ENCODE assay signal across 8 mouse cellular contexts in the genomic region with DNA sequence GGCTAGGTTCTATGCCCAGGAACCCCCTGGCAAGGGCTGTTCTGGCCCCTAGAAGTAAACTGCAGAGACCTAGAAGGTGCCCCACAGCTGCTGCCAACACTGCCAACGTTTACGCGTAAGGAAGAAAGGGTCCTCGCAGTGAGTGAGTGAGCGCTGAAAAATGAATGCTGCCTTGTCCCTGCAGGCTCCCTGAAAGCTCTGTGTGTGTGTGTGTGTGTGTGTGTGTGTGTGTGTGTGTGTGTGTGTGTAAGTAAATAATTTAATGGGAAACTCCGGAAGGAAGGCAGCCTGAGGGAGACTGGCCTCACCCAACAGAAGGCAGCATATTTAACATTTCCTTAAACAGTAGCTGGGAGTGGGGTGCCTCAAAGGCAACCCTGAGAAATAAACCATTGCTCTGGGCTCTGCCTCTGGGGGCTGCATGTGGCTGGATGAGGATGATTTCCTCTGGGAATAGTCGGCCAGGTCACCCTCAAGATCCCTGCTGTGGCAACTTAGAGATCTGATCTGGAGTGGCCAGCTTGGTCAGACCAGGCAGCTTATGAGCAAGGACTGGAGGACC. TPM values are rescaled to one million over a fixed set of nuclear protein-coding genes. Genes with fewer than 3 reads are reported as not detected.
DNase-seq lines count a peak whose midpoint lies in the region; ATAC-seq and TF ChIP-seq lines count a peak whose summit lies in the region.

No protein-coding gene starts in this region.

- no peak for TF ChIP-seq POLR2A in olfactory bulb, adult 2 months (IDR thresholded peaks at IDR 0.05; ENCODE audit: insufficient read depth, low read depth, low read length)

- H3K27me3 ChIP-seq in heart, embryonic 13.5 days (replicated peaks): no peaks in the 10 kb centered on the region
- H3K27me3 ChIP-seq in forebrain, embryonic 14.5 days (replicated peaks; ENCODE audit: control insufficient read depth, insufficient read depth, low read length): no peaks in the 10 kb centered on the region
- H3K27me3 ChIP-seq in limb, embryonic 13.5 days: no peaks in the 10 kb centered on the region

- 57% methylated on average over 7 of the region's 7 CpGs for WGBS in heart, embryonic 13.5 days
- 30% methylated on average over 7 of the region's 7 CpGs for WGBS in forebrain, embryonic 14.5 days
- 54% methylated on average over 7 of the region's 7 CpGs for WGBS in limb, embryonic 13.5 days
- WGBS in olfactory bulb, adult 2 months: 41% methylated on average over 7 of the region's 7 CpGs

- ATAC-seq in heart, embryonic 13.5 days (ENCODE audit: extremely low read depth, insufficient number of reproducible peaks, low FRiP score, low TSS enrichment): no peak
- ATAC-seq in forebrain, embryonic 14.5 days: no peak
- no peak for ATAC-seq in limb, embryonic 13.5 days (ENCODE audit: low FRiP score, low read depth)

- H3K4me1 ChIP-seq in heart, embryonic 13.5 days: peaks cover 30% of the 10 kb centered on the region
- H3K4me1 ChIP-seq in forebrain, embryonic 14.5 days (ENCODE audit: control insufficient read depth, insufficient read depth, low read length): peaks cover 10% of the 10 kb centered on the region
- H3K4me1 ChIP-seq in limb, embryonic 13.5 days: peaks cover 24% of the 10 kb centered on the region
- H3K4me1 ChIP-seq in olfactory bulb, adult 2 months (ENCODE audit: control insufficient read depth, insufficient read depth, low read length): peaks cover 11% of the 10 kb centered on the region

- no peak overlapping the region for H3K4me3 ChIP-seq in heart, embryonic 13.5 days
- H3K4me3 ChIP-seq in forebrain, embryonic 14.5 days (ENCODE audit: low read depth, low read length): no peak overlapping the region
- H3K4me3 ChIP-seq in limb, embryonic 13.5 days: no peak overlapping the region
- H3K4me3 ChIP-seq in olfactory bulb, adult 2 months (ENCODE audit: insufficient read depth, low read depth, low read length): no peak overlapping the region

- peak overlapping the region; percentile 81 for H3K27ac ChIP-seq in heart, embryonic 13.5 days (replicated peaks)
- H3K27ac ChIP-seq in forebrain, embryonic 14.5 days (ENCODE audit: low read depth, low read length): peak overlapping the region; percentile 15; the same call in 1 of the 2 replicates
- peak overlapping the region; percentile 73 for H3K27ac ChIP-seq in limb, embryonic 13.5 days
- 0 out of 2 replicates have a peak overlapping the region, but pooled peaks have one; percentile 38 for H3K27ac ChIP-seq in olfactory bulb, adult 2 months (ENCODE audit: insufficient read depth, low read depth, low read length)

- no peak overlapping the region for H3K4me2 ChIP-seq in heart, embryonic 13.5 days
- no peak overlapping the region for H3K4me2 ChIP-seq in forebrain, embryonic 14.5 days (ENCODE audit: low read length)
- H3K4me2 ChIP-seq in limb, embryonic 13.5 days (replicated peaks): 0 out of 2 replicates have a peak overlapping the region, but pooled peaks have one; percentile 3

- no peaks in the 10 kb centered on the region for H3K36me3 ChIP-seq in heart, embryonic 13.5 days
- no peaks in the 10 kb centered on the region for H3K36me3 ChIP-seq in forebrain, embryonic 14.5 days (ENCODE audit: control insufficient read depth, insufficient read depth, low read length)
- no peaks in the 10 kb centered on the region for H3K36me3 ChIP-seq in limb, embryonic 13.5 days

- no peaks in the 10 kb centered on the region for H3K9me3 ChIP-seq in heart, embryonic 13.5 days
- no peaks in the 10 kb centered on the region for H3K9me3 ChIP-seq in forebrain, embryonic 14.5 days (replicated peaks; ENCODE audit: control insufficient read depth, low read length)
- no peaks in the 10 kb centered on the region for H3K9me3 ChIP-seq in limb, embryonic 13.5 days

- no peak for TF ChIP-seq CTCF in olfactory bulb, adult 2 months (IDR thresholded peaks at IDR 0.05; ENCODE audit: insufficient read depth, low read depth, low read length)

- DNase-seq in heart, adult 9 months (ENCODE audit: low spot score in 2 of 2): no peak
- peak; percentile 59 for DNase-seq in forebrain, embryonic 14.5 days (ENCODE audit: low spot score)
- no peak for DNase-seq in cerebellum, adult 8-10 months
- DNase-seq in c-Kit-positive CD71-positive TER-119-positive erythroid progenitor cells, embryonic 14.5 days (ENCODE audit: low spot score): no peak
- DNase-seq in layer of hippocampus, postnatal 25 days (ENCODE audit: extremely low spot score in 1 of 2, low spot score in 1 of 2): no peak

- peak overlapping the region; percentile 66 for H3K9ac ChIP-seq in heart, embryonic 13.5 days
- 0 out of 2 replicates have a peak overlapping the region, but pooled peaks have one; percentile 0 for H3K9ac ChIP-seq in forebrain, embryonic 14.5 days (ENCODE audit: low read length)
- H3K9ac ChIP-seq in limb, embryonic 13.5 days: peak overlapping the region; percentile 46

RNA-seq across cellular contexts. Expression of gene Ptma, which starts 34.9 kb away (rescaled TPM):
- 929 and 934 TPM in 2 replicates for polyA plus RNA-seq in heart, embryonic 13.5 days (2015; fragmentation: Nextera tagmentation; extraction: Ambion mirVana)
- polyA plus RNA-seq in forebrain, embryonic 14.5 days (2014; fragmentation: Nextera tagmentation; extraction: Ambion mirVana): 2,309 and 2,480 TPM in 2 replicates
- polyA plus RNA-seq in limb, embryonic 13.5 days (2015; fragmentation: Nextera tagmentation; extraction: Ambion mirVana): 2,828 and 3,051 TPM in 2 replicates
- 1,950 and 2,456 TPM in 2 replicates for polyA plus RNA-seq in olfactory bulb, adult 2 months (2012; ENCODE audit: insufficient read depth, insufficient read length, low replicate concordance, missing spikeins)
- 100 to 1,000 TPM; 508 to 527 TPM for total RNA-seq in layer of hippocampus, postnatal 25 days (2021)

Comparison
In these comparisons a context has a peak if more than half of its experiments do, and no peak if none do; other contexts are left out.
1. H3K27ac ChIP-seq: peak in every context shown above with its lines; median percentile 81 in heart, embryonic 13.5 days; 73 in limb, embryonic 13.5 days; 38 in olfactory bulb, adult 2 months; 15 in forebrain, embryonic 14.5 days.
2. H3K9ac ChIP-seq: peak in every context shown above with its lines; median percentile 66 in heart, embryonic 13.5 days; 46 in limb, embryonic 13.5 days; 0 in forebrain, embryonic 14.5 days.